ENCODE assay signal across 9 mouse cellular contexts in genomic region chr6:144644711-144645110, GRCm38 (mm10).
DNase-seq lines count a peak whose midpoint lies in the region; ATAC-seq lines count a peak whose summit lies in the region.
"Had no signal": no experiment of that assay in that cellular context is flagged by ENCODE, and none has a peak within 500 bp of the region (broad histone marks: within the 10 kb centered on the region; RNA-seq: fewer than 3 reads in every experiment).

No protein-coding gene starts in this region.

- no peaks in the 10 kb centered on the region for H3K9me3 ChIP-seq in midbrain, embryonic 10.5 days (replicated peaks)
- no peaks in the 10 kb centered on the region for H3K9me3 ChIP-seq in midbrain, embryonic 15.5 days
- H3K9me3 ChIP-seq in liver, embryonic 13.5 days (replicated peaks), result no peaks in the 10 kb centered on the region

- peaks cover 48% of the 10 kb centered on the region for H3K4me1 ChIP-seq in midbrain, embryonic 10.5 days
- H3K4me1 ChIP-seq in midbrain, embryonic 15.5 days, result no peaks in the 10 kb centered on the region
- H3K4me1 ChIP-seq in liver, embryonic 13.5 days (replicated peaks), result peaks cover 29% of the 10 kb centered on the region

- 70% methylated on average over 4 of the region's 4 CpGs for WGBS in midbrain, embryonic 10.5 days
- WGBS in midbrain, embryonic 15.5 days, result 70% methylated on average over 4 of the region's 4 CpGs
- WGBS in liver, embryonic 13.5 days (ENCODE audit: insufficient replicate concordance), result 39% methylated on average over 4 of the region's 4 CpGs

- 0 out of 2 replicates have a peak, but pooled peaks cover 9% of the 10 kb centered on the region for H3K27me3 ChIP-seq in midbrain, embryonic 10.5 days (ENCODE audit: low read depth, poor library complexity, severe bottlenecking)
- H3K27me3 ChIP-seq in midbrain, embryonic 15.5 days (replicated peaks), result no peaks in the 10 kb centered on the region
- H3K27me3 ChIP-seq in liver, embryonic 13.5 days, result no peaks in the 10 kb centered on the region

- ATAC-seq in midbrain, embryonic 15.5 days (replicated peaks), result no peak
- peak; percentile 13; the same call in 1 of the 2 replicates for ATAC-seq in liver, embryonic 13.5 days (ENCODE audit: low read depth)

- no peak overlapping the region for H3K4me3 ChIP-seq in midbrain, embryonic 10.5 days
- H3K4me3 ChIP-seq in midbrain, embryonic 15.5 days, result no peak overlapping the region
- no peak overlapping the region for H3K4me3 ChIP-seq in liver, embryonic 13.5 days (replicated peaks)
- H3K4me3 ChIP-seq: erythroblast, embryonic 14.5 days; myocyte had no signal

- H3K27ac ChIP-seq in midbrain, embryonic 10.5 days (replicated peaks), result no peak overlapping the region
- no peak overlapping the region for H3K27ac ChIP-seq in midbrain, embryonic 15.5 days
- H3K27ac ChIP-seq in liver, embryonic 13.5 days, result no peak overlapping the region

- no peak overlapping the region for H3K4me2 ChIP-seq in midbrain, embryonic 15.5 days
- no peak overlapping the region for H3K4me2 ChIP-seq in liver, embryonic 13.5 days

- H3K36me3 ChIP-seq in midbrain, embryonic 10.5 days, result no peaks in the 10 kb centered on the region
- no peaks in the 10 kb centered on the region for H3K36me3 ChIP-seq in midbrain, embryonic 15.5 days (replicated peaks)
- H3K36me3 ChIP-seq in liver, embryonic 13.5 days, result no peaks in the 10 kb centered on the region

- peak; percentile 39 for DNase-seq in midbrain, embryonic 10.5 days (ENCODE audit: low spot score)
- DNase-seq in adrenal gland, postnatal 10 days, result peak; percentile 67
- peak; percentile 37 for DNase-seq in gastrocnemius, postnatal 14 days
- peak; percentile 2 for DNase-seq in liver, embryonic 13.5 days
- peak; percentile 15 for DNase-seq in spleen, adult 12 weeks (ENCODE audit: low spot score)
- DNase-seq in cerebellum, adult 11 months, result no peak

- intact Hi-C loops in gastrocnemius, postnatal 14 days (cut with DNase I; ENCODE audit: low total_unique reads), result no loop called here

- H3K9ac ChIP-seq in midbrain, embryonic 15.5 days, result no peak overlapping the region
- H3K9ac ChIP-seq in liver, embryonic 13.5 days, result no peak overlapping the region
